Mouse (Mus musculus): Measurements from ENCODE around the gene Rab11a. TPM values are rescaled to one million over a fixed set of nuclear protein-coding genes. Genes with fewer than 3 reads are reported as not detected.

Gene Rab11a
- polyA plus RNA-seq, 1 experiment from 2014 or later: 415 TPM

- H3K4me2 ChIP-seq: no peak overlapping the region
- H3K4me1 ChIP-seq (replicated peaks): peaks cover 23% of the 10 kb centered on the region
- H3K27ac ChIP-seq (replicated peaks): peak overlapping the region; percentile 67
- H3K9me3 ChIP-seq: no peaks in the 10 kb centered on the region
- H3K4me3 ChIP-seq: no peak overlapping the region
- WGBS: 48% methylated on average over 5 of the region's 5 CpGs
- H3K36me3 ChIP-seq: no peaks in the 10 kb centered on the region
- peak; percentile 40; the same call in 1 of the 2 replicates for ATAC-seq (ENCODE audit: low read depth)
- no peaks in the 10 kb centered on the region for H3K27me3 ChIP-seq
- 0 out of 2 replicates have a peak overlapping the region, but pooled peaks have one; percentile 9 for H3K9ac ChIP-seq
These were observed 33.7 kb upstream of the Rab11a start for GRCm38 (mm10) chr9:64771236-64771635.

GRCm38 (mm10) chr9:64770411-64770849 lies 32.9 kb upstream of the Rab11a start:
- Histone ChIP-seq H3K4me1 (replicated peaks) (peaks cover 23% of the 10 kb centered on the region), H3K27me3 (no peaks in the 10 kb centered on the region), H3K9me3 (no peaks in the 10 kb centered on the region), H3K36me3 (no peaks in the 10 kb centered on the region), H3K9ac (no peak overlapping the region), H3K4me2 (no peak overlapping the region), H3K27ac (replicated peaks) (no peak overlapping the region), H3K4me3 (no peak overlapping the region)
- WGBS: 84% methylated on average over 5 of the region's 5 CpGs
- ATAC-seq (ENCODE audit: low read depth): no peak

GRCm38 (mm10) chr9:64769911-64770310 lies 32.4 kb upstream of the Rab11a start:
- H3K36me3 ChIP-seq: no peaks in the 10 kb centered on the region
- no peak for ATAC-seq (ENCODE audit: low read depth)
- WGBS: 88% methylated on average over 6 of the region's 6 CpGs

GRCm38 (mm10) chr9:64769066-64769695 lies 31.6 kb upstream of the Rab11a start:
- Histone ChIP-seq H3K27me3 (no peaks in the 10 kb centered on the region), H3K27ac (replicated peaks) (peak overlapping the region; percentile 34)

More at GRCm38 (mm10) chr9:64769911-64770310, 32.4 kb upstream of the Rab11a start:
- Histone ChIP-seq H3K4me3 (no peak overlapping the region), H3K9ac (no peak overlapping the region), H3K27ac (replicated peaks) (no peak overlapping the region), H3K9me3 (no peaks in the 10 kb centered on the region), H3K4me1 (replicated peaks) (peaks cover 19% of the 10 kb centered on the region), H3K27me3 (no peaks in the 10 kb centered on the region), H3K4me2 (no peak overlapping the region)

GRCm38 (mm10) chr9:64767796-64768195 lies 30.2 kb upstream of the Rab11a start:
- H3K9ac ChIP-seq: no peak overlapping the region
- H3K4me2 ChIP-seq: no peak overlapping the region
- H3K27ac ChIP-seq (replicated peaks): no peak overlapping the region
- no peaks in the 10 kb centered on the region for H3K9me3 ChIP-seq
- no peaks in the 10 kb centered on the region for H3K27me3 ChIP-seq
- ATAC-seq (ENCODE audit: low read depth): no peak
- H3K36me3 ChIP-seq: no peaks in the 10 kb centered on the region
- 58% methylated on average over 1 of the region's 1 CpGs for WGBS
- peaks cover 6% of the 10 kb centered on the region; the same call in 1 of the 2 replicates for H3K4me1 ChIP-seq (replicated peaks)
- H3K4me3 ChIP-seq: no peak overlapping the region

More at GRCm38 (mm10) chr9:64769066-64769695, 31.6 kb upstream of the Rab11a start:
- peaks cover 11% of the 10 kb centered on the region for H3K4me1 ChIP-seq (replicated peaks)
- H3K4me2 ChIP-seq: no peak overlapping the region
- no peak for ATAC-seq (ENCODE audit: low read depth)
- WGBS: 45% methylated on average over 9 of the region's 9 CpGs
- no peak overlapping the region for H3K9ac ChIP-seq
- no peak overlapping the region for H3K4me3 ChIP-seq
- no peaks in the 10 kb centered on the region for H3K36me3 ChIP-seq
- no peaks in the 10 kb centered on the region for H3K9me3 ChIP-seq

- no peak for ATAC-seq (ENCODE audit: low read depth)
- 88% methylated on average over 3 of the region's 3 CpGs for WGBS
These were observed 28.6 kb upstream of the Rab11a start for GRCm38 (mm10) chr9:64766136-64766535.

GRCm38 (mm10) chr9:64764824-64765223 lies 27.3 kb upstream of the Rab11a start:
- Histone ChIP-seq H3K9me3 (no peaks in the 10 kb centered on the region), H3K4me1 (replicated peaks) (no peaks in the 10 kb centered on the region), H3K9ac (no peak overlapping the region), H3K27me3 (no peaks in the 10 kb centered on the region), H3K36me3 (no peaks in the 10 kb centered on the region), H3K4me2 (no peak overlapping the region), H3K27ac (replicated peaks) (no peak overlapping the region), H3K4me3 (no peak overlapping the region)
- WGBS: 93% methylated on average over 2 of the region's 2 CpGs
- ATAC-seq (ENCODE audit: low read depth): no peak

More at GRCm38 (mm10) chr9:64766136-64766535, 28.6 kb upstream of the Rab11a start:
- H3K27me3 ChIP-seq: no peaks in the 10 kb centered on the region
- no peak overlapping the region for H3K4me3 ChIP-seq
- no peak overlapping the region for H3K27ac ChIP-seq (replicated peaks)
- no peaks in the 10 kb centered on the region for H3K36me3 ChIP-seq
- H3K9me3 ChIP-seq: no peaks in the 10 kb centered on the region
- peaks cover 4% of the 10 kb centered on the region; the same call in 1 of the 2 replicates for H3K4me1 ChIP-seq (replicated peaks)
- H3K4me2 ChIP-seq: no peak overlapping the region
- no peak overlapping the region for H3K9ac ChIP-seq

- WGBS: 65% methylated on average over 14 of the region's 14 CpGs
- no peak for ATAC-seq (ENCODE audit: low read depth)
- Histone ChIP-seq H3K27ac (replicated peaks) (no peak overlapping the region), H3K4me1 (replicated peaks) (no peaks in the 10 kb centered on the region), H3K9ac (no peak overlapping the region), H3K9me3 (no peaks in the 10 kb centered on the region), H3K4me3 (no peak overlapping the region), H3K4me2 (no peak overlapping the region), H3K36me3 (no peaks in the 10 kb centered on the region), H3K27me3 (no peaks in the 10 kb centered on the region)
These were observed 20.5 kb upstream of the Rab11a start for GRCm38 (mm10) chr9:64758052-64758451.

- Histone ChIP-seq H3K9me3 (no peaks in the 10 kb centered on the region; the same call in 1 of the 2 replicates), H3K9ac (no peak overlapping the region), H3K27me3 (no peaks in the 10 kb centered on the region), H3K36me3 (no peaks in the 10 kb centered on the region), H3K4me2 (no peak overlapping the region), H3K27ac (replicated peaks) (no peak overlapping the region), H3K4me1 (replicated peaks) (no peaks in the 10 kb centered on the region), H3K4me3 (no peak overlapping the region)
- no peak for ATAC-seq (ENCODE audit: low read depth)
- WGBS: 93% methylated on average over 5 of the region's 5 CpGs
These were observed 15.0 kb upstream of the Rab11a start for GRCm38 (mm10) chr9:64752575-64752974.

- no peaks in the 10 kb centered on the region for H3K36me3 ChIP-seq
- no peak overlapping the region for H3K4me3 ChIP-seq
- no peak overlapping the region for H3K9ac ChIP-seq
- H3K27me3 ChIP-seq: no peaks in the 10 kb centered on the region
- ATAC-seq (ENCODE audit: low read depth): no peak
- 84% methylated on average over 6 of the region's 6 CpGs for WGBS
- no peak overlapping the region for H3K4me2 ChIP-seq
- H3K9me3 ChIP-seq: no peaks in the 10 kb centered on the region; the same call in 1 of the 2 replicates
- H3K4me1 ChIP-seq (replicated peaks): no peaks in the 10 kb centered on the region
- no peak overlapping the region for H3K27ac ChIP-seq (replicated peaks)
These were observed 11.8 kb upstream of the Rab11a start for GRCm38 (mm10) chr9:64749314-64749713.

- H3K9ac ChIP-seq: no peak overlapping the region
- 84% methylated on average over 4 of the region's 4 CpGs for WGBS
- no peak overlapping the region for H3K4me2 ChIP-seq
- H3K36me3 ChIP-seq: no peaks in the 10 kb centered on the region
- no peak overlapping the region for H3K4me3 ChIP-seq
- no peaks in the 10 kb centered on the region for H3K27me3 ChIP-seq
- H3K4me1 ChIP-seq (replicated peaks): no peaks in the 10 kb centered on the region
- no peaks in the 10 kb centered on the region; the same call in 1 of the 2 replicates for H3K9me3 ChIP-seq
- no peak overlapping the region for H3K27ac ChIP-seq (replicated peaks)
- no peak for ATAC-seq (ENCODE audit: low read depth)
These were observed 10.2 kb upstream of the Rab11a start for GRCm38 (mm10) chr9:64747735-64748134.

GRCm38 (mm10) chr9:64742453-64742852 lies 4.9 kb upstream of the Rab11a start:
- WGBS: 83% methylated on average over 1 of the region's 1 CpGs
- H3K4me1 ChIP-seq (replicated peaks): no peaks in the 10 kb centered on the region
- no peak overlapping the region for H3K4me3 ChIP-seq
- no peaks in the 10 kb centered on the region for H3K9me3 ChIP-seq
- no peaks in the 10 kb centered on the region for H3K36me3 ChIP-seq
- H3K9ac ChIP-seq: no peak overlapping the region
- no peak for ATAC-seq (ENCODE audit: low read depth)
- H3K27ac ChIP-seq (replicated peaks): no peak overlapping the region
- no peak overlapping the region for H3K4me2 ChIP-seq
- H3K27me3 ChIP-seq: no peaks in the 10 kb centered on the region

GRCm38 (mm10) chr9:64739001-64739400 lies 1.4 kb upstream of the Rab11a start:
- H3K4me2 ChIP-seq: no peak overlapping the region
- H3K4me1 ChIP-seq (replicated peaks): peaks cover 12% of the 10 kb centered on the region
- H3K9ac ChIP-seq: no peak overlapping the region
- no peak overlapping the region for H3K4me3 ChIP-seq
- no peak overlapping the region for H3K27ac ChIP-seq (replicated peaks)
- H3K36me3 ChIP-seq: no peaks in the 10 kb centered on the region
- ATAC-seq (ENCODE audit: low read depth): no peak
- no peaks in the 10 kb centered on the region for H3K9me3 ChIP-seq
- 88% methylated on average over 2 of the region's 2 CpGs for WGBS
- no peaks in the 10 kb centered on the region for H3K27me3 ChIP-seq

Measured in neural tube, embryonic 13.5 days (tissue).